Mouse (Mus musculus) embryonic stem cell, embryonic (primary cell): ENCODE results near the gene Ctnnb1.

ENCODE experiments used
- CTCF ChIA-PET, 4 experiments: fragments of 300-600 bp in 2 of 4; fragments of 350-600 bp in 2 of 4; sonication (Branson Sonifier 250); formaldehyde crosslinking; loops; one replicate each; lab custom pipeline; 2022; ENCODE audit warnings: inconsistent platforms in 2 of 4; lab: Charles Lee
- POLR2A ChIA-PET, 4 experiments: fragments of 300-600 bp in 2 of 4; fragments of 350-600 bp in 2 of 4; sonication (Branson Sonifier 250); formaldehyde crosslinking; loops; one replicate each; lab custom pipeline; 2022; ENCODE audit warnings: antibody characterized with exemption in 4 of 4, inconsistent platforms in 1 of 4; lab: Charles Lee

Ctnnb1 gene

DNA sequence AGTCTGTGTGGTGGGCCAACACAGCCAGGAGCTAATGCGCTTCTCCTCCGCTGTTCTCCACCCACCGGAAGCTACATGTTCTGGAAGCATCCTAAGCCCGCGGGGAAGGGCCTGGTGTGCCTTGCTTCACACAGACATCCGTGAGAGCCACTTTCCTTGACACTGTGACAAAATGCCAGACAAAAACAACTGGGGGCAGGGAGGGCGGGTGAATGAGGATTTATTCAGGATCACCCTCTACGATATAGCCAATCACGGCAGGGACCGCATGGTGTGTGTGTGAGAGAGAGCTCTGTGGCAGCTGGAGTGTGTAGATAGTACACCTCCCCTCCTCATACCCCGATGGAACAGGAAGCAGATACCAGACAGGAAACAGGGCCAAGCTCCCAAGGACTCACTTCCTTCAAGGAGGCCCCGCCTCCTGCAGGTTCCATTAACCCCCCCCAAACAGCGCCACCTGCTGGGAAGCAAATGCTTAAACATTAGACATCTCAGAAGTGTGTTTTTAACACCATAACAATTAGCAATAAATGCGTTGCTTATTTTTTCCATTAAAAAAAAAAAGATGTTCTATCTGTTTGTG, 14.0 kb upstream of the Ctnnb1 start:
- POLR2A ChIA-PET, result interaction anchor here in 3 of 4 experiments (0.6 to 13.9 kb wide), 37 partner anchors 12 to 1036 kb away, joined by 3 to 202 read pairs (median 4); no protein-coding TSS in a partner anchor
- CTCF ChIA-PET, result interaction anchor here (0.5 to 2.2 kb wide), 64 partner anchors 8 to 1699 kb away, joined by 3 to 9 read pairs (median 4); no protein-coding TSS in a partner anchor

DNA sequence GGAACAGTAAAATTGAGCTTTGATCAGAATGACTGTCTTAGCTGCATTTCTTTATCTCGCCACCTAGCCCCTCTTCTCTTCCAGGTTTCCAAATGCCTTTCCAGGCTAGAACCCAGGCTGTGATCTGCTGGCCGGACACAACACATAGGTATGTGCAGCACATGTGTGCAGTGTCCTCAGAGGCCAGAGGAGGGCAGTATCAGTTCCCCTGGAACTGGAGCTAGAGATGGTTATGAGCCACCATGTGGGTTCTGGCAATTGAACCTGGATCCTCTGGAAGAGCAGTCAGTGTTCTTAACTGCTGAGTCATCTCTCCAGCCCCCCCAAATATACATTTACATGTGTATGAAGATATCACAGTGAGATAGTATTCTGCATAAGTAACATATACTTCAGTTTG, 11.4 kb upstream of the Ctnnb1 start:
- ChIA-PET CTCF (interaction anchor here in 2 of 4 experiments (0.6 to 1.7 kb wide), 3 partner anchors 12 to 335 kb away, joined by 3 to 4 read pairs (median 3); no protein-coding TSS in a partner anchor), POLR2A (interaction anchor here (0.5 to 13.9 kb wide), 9 partner anchors 14 to 454 kb away, joined by 3 to 202 read pairs (median 3); no protein-coding TSS in a partner anchor)

DNA sequence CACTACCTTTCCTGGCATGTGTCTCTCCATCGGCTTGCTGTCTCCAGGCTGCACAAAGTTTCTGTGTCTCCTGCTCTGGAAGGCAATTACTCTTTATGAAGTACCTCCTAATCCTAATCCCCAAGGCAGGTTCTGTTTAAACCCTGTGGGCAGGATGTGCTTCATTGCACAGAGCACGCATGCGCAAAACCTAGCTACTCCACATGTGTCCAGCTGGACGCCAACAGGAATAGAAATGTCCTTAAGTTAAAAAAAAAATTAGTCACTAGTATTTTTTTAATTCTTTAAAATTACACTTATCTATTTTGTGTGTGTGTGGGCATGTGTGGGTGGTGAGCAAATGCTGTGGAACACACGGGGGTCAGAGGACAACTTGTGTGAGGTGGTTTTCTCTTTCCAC, 10.8 kb upstream of the Ctnnb1 start:
- POLR2A ChIA-PET, result interaction anchor here (0.5 to 13.9 kb wide), 15 partner anchors 8 to 454 kb away, joined by 3 to 202 read pairs (median 4); no protein-coding TSS in a partner anchor
- CTCF ChIA-PET, result interaction anchor here in 2 of 4 experiments (0.6 to 1.7 kb wide), 4 partner anchors 12 to 336 kb away, joined by 3 to 4 read pairs (median 3); no protein-coding TSS in a partner anchor

DNA sequence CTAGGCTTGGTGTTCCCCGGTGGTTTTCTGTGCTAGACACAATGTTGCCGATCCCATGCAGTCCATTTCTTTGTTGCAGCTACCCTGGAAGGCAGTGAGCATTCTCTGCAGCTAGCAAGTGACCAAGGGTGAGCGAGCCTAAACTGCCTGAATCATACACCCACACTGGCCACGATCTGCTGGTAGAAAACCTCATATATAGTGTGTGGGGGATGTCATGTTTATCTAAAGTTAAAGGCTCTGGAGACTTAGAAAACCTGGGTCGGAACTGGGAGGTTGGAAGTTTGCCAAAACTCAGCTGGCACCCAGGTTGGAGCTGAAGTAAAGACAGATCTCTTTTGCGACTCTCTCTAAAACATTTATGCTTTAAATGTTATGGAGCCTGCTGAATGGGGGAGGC, 10.4 kb upstream of the Ctnnb1 start:
- POLR2A ChIA-PET, result interaction anchor here in 3 of 4 experiments (0.6 to 13.9 kb wide), 21 partner anchors 8 to 453 kb away, joined by 3 to 202 read pairs (median 4); no protein-coding TSS in a partner anchor
- CTCF ChIA-PET, result interaction anchor here in 2 of 4 experiments (0.6 to 1.1 kb wide), 5 partner anchors 11 to 417 kb away, joined by 3 read pairs; no protein-coding TSS in a partner anchor

DNA sequence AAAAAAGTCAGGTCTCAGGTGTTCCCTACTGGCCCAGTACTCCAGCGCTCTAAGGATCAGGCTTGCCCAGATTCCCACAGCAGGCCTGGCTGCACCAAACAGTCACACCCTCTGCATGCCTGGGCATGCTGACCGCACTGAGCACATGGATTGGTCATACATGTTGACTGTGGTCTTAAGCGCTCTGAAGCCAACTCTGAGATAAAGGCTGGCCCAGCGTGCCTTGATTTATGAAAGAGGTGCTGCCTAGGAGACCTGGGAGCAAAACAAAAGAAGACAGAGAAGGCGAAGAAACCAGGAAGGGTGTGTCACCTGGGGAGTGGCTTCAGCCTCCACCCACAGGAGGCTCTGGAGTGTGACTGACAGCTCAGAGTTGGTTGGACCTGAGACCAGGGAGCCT, 9.9 kb upstream of the Ctnnb1 start:
- POLR2A ChIA-PET, result interaction anchor here (0.5 to 13.9 kb wide), 28 partner anchors 8 to 453 kb away, joined by 3 to 202 read pairs (median 4); no protein-coding TSS in a partner anchor
- CTCF ChIA-PET, result interaction anchor here in 2 of 4 experiments (0.6 to 1.2 kb wide), 4 partner anchors 13 to 417 kb away, joined by 3 to 4 read pairs (median 3); no protein-coding TSS in a partner anchor

DNA sequence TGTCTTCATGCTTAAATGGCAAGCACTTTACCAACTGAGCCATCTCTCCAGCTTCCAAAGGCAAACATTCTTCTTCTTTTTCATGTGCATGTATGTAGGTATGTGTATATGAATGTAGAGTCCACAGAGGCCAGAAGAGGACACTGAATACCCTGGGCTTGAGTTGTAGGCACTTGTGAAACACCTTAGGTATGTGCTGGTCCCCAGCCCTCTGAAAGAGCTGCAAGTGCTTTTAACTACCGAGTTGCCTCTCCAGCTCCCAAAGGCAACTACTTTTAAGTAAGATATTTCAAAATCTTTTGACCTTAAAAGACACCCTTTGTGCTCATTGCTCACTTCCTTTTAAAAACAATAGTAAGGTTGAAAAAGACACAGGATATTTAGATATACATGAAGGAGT, 2.9 kb upstream of the Ctnnb1 start:
- CTCF ChIA-PET, result interaction anchor here in 1 of 4 experiments (0.5 kb wide), 1 partner anchor 14 kb away, joined by 6 read pairs; no protein-coding TSS in a partner anchor
- POLR2A ChIA-PET, result interaction anchor here in 3 of 4 experiments (0.7 to 29.8 kb wide), 6 partner anchors 12 to 354 kb away, joined by 3 to 714 read pairs (median 4); partner anchors contain the start of gene Rpl14 (in 1 of the 3)

DNA sequence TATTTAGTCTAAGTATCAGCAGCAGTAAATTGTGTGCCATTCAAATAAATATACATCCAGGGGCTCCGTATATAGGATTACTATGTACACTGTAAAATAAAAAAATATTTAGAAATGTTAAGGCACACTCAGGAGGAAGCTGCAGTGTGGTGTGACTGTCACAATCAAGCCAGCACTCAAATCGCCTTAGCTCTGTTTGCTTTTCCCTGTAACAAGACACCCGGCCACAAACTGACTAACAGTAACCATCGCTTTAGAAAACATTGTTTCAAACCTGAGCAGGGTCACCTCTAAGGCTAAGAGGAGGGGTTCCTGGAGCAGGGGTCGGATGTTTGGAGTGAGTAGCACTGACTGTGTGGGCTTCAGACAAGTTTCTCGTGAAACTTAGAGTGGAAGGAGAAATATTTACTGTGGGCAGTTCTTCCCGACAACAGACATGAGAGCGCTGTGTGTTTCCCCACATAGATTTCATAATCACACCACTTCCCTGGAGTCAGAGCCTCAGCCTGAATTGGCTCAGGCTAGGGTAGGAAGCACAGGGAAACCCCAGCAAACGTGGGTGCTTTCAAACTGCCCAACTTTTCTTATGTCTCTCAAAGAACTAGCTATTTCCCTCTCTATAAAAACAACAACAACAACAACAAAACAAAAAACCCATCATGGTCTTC, 1.9 kb upstream of the Ctnnb1 start:
- ChIA-PET CTCF (interaction anchor here in 2 of 4 experiments (1.0 kb wide), 2 partner anchors 12 kb away, joined by 3 read pairs; no protein-coding TSS in a partner anchor), POLR2A (interaction anchor here (0.5 to 29.8 kb wide), 13 partner anchors 8 to 856 kb away, joined by 3 to 714 read pairs (median 3); partner anchors contain the start of gene Rpl14 (in 1 of the 4))

DNA sequence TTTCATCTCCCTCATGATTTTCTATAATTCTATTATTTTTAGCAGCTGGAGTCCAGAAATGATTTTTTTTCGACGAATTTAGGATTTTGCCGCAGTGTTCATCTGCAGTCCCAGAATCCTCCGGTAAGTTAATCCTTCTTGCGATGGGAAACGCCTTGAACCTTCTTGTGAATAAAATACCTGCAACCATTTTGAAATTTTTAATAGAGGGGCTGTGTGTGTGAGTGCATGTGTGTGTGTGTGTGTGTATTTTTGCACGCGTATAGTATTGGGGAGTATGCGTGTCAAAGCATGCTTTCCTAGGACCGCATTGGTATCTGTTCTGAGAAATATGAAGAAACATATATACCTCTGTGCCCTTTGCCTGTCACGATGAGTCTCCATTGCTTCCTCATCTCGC, 1.0 kb downstream of the Ctnnb1 start:
- CTCF ChIA-PET, result interaction anchor here in 3 of 4 experiments (0.6 to 1.7 kb wide), 3 partner anchors 12 to 789 kb away, joined by 3 to 7 read pairs (median 3); no protein-coding TSS in a partner anchor
- POLR2A ChIA-PET, result interaction anchor here in 3 of 4 experiments (0.9 to 29.8 kb wide), 5 partner anchors 10 to 25 kb away, joined by 3 to 714 read pairs (median 150); no protein-coding TSS in a partner anchor

DNA sequence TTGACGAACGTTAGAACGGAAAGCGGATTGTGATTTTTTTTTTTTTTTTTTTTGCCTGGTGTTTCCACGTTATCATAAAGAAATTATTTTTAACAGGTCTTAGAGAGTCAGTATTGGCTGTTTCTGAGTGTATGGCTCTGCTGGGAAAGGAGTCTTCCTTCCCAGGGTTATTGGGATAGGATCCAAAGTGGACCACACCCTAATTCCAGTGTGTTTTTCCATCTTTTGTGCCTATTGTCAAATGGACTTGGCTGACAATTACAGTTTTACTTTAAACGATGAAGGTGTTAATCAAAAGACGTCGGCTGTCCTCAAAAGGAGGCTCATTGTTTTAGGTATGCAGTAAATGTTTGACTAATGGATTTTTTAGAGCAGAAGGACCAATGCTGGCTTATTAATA, 1.8 kb downstream of the Ctnnb1 start:
- CTCF ChIA-PET, result interaction anchor here in 1 of 4 experiments (1.7 kb wide), 1 partner anchor 16 kb away, joined by 7 read pairs; no protein-coding TSS in a partner anchor
- POLR2A ChIA-PET, result interaction anchor here in 3 of 4 experiments (0.9 to 29.8 kb wide), 6 partner anchors 11 to 28 kb away, joined by 3 to 714 read pairs (median 78); no protein-coding TSS in a partner anchor

DNA sequence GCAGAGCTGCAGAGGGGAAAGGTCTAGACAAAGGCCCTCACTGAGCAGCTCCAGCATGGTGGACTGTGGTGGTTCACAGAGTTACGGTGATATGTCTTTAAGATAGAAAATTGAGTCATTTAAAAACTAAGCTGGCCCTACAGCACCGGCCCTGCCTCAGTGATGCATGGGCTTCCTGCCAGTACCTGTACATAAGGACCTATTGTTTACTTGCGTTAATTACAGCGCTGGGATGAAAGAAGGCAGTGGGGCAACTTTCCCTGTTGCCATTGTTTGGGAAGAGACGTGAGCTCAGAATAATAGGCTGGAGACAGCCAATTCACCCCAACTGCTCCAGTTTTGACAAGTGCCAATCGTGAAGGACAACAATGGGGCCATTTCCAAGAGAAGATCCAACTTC, 3.4 kb downstream of the Ctnnb1 start:
- CTCF ChIA-PET, result interaction anchor here in 3 of 4 experiments (0.6 to 1.8 kb wide), 9 partner anchors 13 to 511 kb away, joined by 3 to 9 read pairs (median 4); no protein-coding TSS in a partner anchor
- POLR2A ChIA-PET, result interaction anchor here (0.6 to 29.8 kb wide), 47 partner anchors 10 to 1467 kb away, joined by 3 to 714 read pairs (median 4); no protein-coding TSS in a partner anchor

DNA sequence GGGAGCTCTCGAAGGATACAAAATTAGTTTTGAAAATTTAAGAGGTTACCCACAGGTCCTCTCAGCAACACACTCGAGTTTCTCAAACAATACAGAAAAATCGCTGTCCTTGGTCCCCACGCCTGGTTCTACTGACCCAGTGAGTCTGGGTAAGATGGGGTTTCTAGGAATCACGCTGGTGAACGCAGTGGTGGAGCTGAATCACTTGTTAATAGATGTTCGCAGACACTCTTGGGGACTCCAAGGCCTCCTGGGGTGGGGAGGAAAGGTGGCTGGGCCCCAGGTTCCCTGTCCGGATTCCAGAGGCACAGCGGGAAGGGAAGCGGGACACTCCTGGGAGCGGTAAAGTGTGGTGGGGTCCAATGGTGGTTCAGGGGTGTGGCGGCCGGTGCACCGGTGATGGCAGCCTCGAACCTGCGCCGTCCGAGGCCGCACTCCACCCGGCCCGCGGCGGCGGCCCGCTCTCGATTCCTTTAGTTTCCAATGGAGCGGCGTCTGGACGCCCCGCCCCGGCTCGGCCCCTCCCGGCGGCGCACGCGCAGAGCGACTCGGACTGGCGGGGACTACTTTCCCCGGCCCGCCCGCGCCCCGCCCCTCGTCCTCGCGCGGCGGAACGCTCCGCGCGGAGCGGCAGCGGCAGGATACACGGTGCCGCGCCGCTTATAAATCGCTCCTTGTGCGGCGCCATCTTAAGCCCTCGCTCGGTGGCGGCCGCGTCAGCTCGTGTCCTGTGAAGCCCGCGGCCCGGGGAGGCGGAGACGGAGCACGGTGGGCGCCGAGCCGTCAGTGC, 4.0 kb downstream of the Ctnnb1 start:
- CTCF ChIA-PET, result interaction anchor here in 3 of 4 experiments (0.6 to 1.8 kb wide), 8 partner anchors 13 to 511 kb away, joined by 3 to 9 read pairs (median 4); no protein-coding TSS in a partner anchor
- POLR2A ChIA-PET, result interaction anchor here (0.6 to 29.8 kb wide), 61 partner anchors 10 to 1467 kb away, joined by 3 to 714 read pairs (median 4); no protein-coding TSS in a partner anchor

DNA sequence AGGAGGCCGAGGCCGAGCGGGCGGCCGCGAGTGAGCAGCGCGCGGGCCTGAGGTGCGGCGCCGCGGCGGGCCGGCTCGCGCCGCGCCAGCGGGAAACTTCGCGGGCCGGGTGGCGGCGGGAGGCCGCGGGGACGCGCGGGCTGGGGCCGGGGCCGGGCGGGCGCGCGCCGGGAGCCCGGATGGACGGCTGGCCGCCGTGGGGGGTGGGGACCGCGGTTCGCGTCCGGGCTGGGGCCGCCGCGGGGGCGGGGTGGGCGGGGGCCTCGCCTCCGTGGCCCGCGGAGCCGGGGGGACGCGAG, 4.5 kb downstream of the Ctnnb1 start:
- POLR2A ChIA-PET, result interaction anchor here (0.6 to 29.8 kb wide), 34 partner anchors 9 to 402 kb away, joined by 3 to 714 read pairs (median 6); no protein-coding TSS in a partner anchor
- CTCF ChIA-PET, result no interaction called here

DNA sequence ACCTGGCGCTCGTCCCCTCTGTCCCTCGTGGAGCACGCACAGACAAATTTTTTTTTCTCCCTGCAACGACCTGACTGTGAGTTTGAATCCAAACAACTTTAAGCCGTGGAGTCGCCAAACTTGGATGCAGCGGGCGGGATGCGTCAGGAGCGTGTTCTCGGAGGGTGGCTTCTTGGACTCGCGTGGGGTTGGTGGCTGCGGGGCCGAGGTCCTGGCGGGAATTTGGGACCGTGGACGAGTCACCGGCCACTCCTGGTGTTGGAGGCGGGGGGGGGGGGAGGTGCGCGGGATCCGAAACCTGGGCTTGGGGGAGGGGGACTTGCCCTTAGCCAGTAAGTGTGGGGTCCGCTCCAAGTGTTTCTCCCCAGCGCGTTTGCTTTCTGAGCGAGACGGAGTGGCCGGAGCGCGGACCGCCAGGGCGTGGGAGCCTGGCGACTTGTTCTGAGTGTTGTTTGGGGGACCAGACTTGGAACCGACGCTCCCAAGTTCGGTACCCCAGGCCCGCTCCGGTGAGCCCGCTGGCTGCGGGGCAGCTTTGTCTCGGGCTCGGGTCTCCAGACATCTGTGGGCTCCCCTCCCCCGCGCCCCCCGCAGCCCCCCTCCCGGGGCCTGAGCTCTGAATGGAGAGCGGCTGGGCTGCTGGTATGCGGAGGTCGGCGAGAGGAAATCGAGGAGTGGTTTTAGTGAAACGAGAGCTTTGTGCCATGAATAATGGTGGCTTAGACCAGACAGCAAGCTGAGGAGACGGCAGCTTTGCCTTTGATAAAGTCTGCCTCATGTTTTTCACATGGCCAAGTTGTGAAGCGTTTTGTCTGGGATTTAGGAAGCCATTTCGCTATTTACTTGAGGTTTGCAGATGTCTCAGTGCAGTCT, 5.1 kb downstream of the Ctnnb1 start:
- ChIA-PET CTCF (interaction anchor here in 1 of 4 experiments (0.7 to 1.3 kb wide), 3 partner anchors 15 to 115 kb away, joined by 3 read pairs; no protein-coding TSS in a partner anchor), POLR2A (interaction anchor here (0.6 to 29.8 kb wide), 56 partner anchors 8 to 1630 kb away, joined by 3 to 714 read pairs (median 4); partner anchors contain the start of gene Ss18l2 (in 1 of the 4))

DNA sequence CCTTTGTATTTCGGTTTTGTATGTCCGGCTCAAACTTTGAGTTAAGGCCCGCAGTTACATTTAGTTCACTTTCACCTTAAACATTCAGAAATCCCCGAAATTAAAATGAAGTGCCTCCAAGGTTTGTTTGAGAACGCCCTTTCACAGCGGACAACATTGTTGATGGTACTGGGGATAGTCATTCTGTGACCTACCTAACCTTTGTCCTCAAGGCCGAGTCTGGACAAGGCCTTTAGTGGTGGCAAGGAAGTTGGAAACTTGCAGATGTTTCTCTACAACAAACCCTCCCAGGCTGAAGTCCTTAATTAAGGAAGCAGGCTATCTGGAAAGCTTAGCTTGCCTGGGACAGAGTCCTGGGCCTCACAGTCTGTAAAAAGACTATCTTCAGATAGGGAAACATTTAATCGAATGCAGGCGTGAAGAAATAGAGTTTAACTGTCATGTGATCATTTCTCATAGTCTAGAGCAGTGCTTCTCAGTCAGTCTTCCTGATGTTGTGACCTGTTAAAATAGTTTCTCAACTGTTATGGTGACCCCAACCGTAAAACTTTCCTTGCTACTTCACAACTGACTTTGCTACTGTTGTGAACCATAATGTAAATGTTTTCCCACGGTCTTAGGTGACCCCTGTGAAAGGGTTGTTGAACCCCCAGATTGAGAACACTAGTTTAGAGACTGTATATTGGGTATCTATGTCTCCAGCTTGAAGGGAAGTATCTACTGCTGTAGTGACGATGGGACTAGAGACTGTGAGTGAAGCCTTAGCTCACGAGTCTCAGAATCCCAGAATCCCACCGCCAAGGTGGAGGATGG, 6.0 kb downstream of the Ctnnb1 start:
- CTCF ChIA-PET, result interaction anchor here in 2 of 4 experiments (0.6 to 1.3 kb wide), 6 partner anchors 16 to 353 kb away, joined by 3 to 6 read pairs (median 3); no protein-coding TSS in a partner anchor
- POLR2A ChIA-PET, result interaction anchor here (0.6 to 29.8 kb wide), 49 partner anchors 8 to 801 kb away, joined by 3 to 714 read pairs (median 4); partner anchors contain the start of gene Ss18l2 (in 1 of the 4)

DNA sequence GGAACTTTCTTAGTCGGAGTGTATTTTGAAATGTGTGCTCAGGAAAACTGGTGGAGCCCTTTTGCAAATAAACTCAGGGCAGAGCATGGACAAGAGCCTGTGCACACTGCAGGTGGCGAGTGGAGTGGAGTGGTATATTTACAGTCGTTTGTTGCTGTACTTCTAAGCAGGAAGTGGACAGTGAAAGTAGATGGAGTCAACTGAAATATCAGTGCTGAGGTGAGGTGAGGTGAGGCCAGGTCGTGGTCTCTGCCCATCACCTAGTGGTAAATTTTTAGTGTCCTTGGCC, 6.6 kb downstream of the Ctnnb1 start:
- CTCF ChIA-PET, result interaction anchor here in 3 of 4 experiments (0.5 to 1.2 kb wide), 5 partner anchors 20 to 353 kb away, joined by 3 to 6 read pairs (median 3); no protein-coding TSS in a partner anchor

More for the DNA sequence above, 6.6 kb downstream of the Ctnnb1 start:
- POLR2A ChIA-PET, result interaction anchor here in 3 of 4 experiments (0.8 to 29.8 kb wide), 21 partner anchors 9 to 802 kb away, joined by 3 to 714 read pairs (median 5); no protein-coding TSS in a partner anchor
